Mouse (Mus musculus) hematopoietic stem cell, adult 5-6 weeks (primary cell): ENCODE results near the gene Gm17467. TPM values are rescaled to one million over a fixed set of nuclear protein-coding genes. Genes with fewer than 3 reads are reported as not detected.
"Not testable (repeated sequence)": the region's sequence is repeated elsewhere in the genome, so short reads cannot be mapped to it uniquely, and the experiment has no call there.

Experiments
- ATAC-seq, 2 experiments: fragments of 125-278 bp in 1 of 2; replicated peaks in 1 of 2; 2 replicates each; pipeline ENCODE4 v1.8.0; 2016 to 2017; ENCODE audit warnings: inconsistent platforms in 2 of 2, mild to moderate bottlenecking in 2 of 2, moderate number of reproducible peaks in 2 of 2, low read depth in 1 of 2, moderate TSS enrichment in 1 of 2; ENCODE audit not compliant: low FRiP score in 2 of 2, poor library complexity in 2 of 2, severe bottlenecking in 2 of 2, insufficient read depth in 1 of 2, low TSS enrichment in 1 of 2
- total RNA-seq: library from RNA; stranded (forward); fragments of 172-1452, 232-1000 nt; gene quantifications from 2 replicates; pipeline ENCODE4 v1.2.3, GENCODE M21; 2017

Gene Gm17467
- total RNA-seq = not detected in 2 replicates

DNA sequence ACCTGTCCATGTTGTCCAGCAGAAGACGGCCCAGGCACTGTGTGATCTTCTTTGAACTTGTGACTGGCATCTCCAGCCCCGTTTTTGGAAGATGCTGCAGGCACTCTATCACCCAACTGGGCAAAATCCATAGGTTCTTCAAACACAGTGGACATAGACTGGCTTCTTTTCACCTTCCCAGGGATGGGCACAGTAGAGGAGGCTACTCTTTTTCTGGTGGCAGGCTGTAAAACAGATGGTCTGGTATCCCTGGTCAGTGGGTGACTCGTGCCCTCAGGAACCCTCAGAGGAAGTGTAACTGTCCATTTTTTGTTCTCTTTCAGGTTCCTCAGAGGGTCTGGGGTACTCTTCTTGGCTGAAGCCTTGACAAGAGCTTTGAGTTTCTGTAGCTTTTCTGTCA is at the start of gene Gm17467:
TSS of gene Gm17467 (minus strand) at position 101 of the 400 bp plus-strand sequence.
- ATAC-seq = not testable (repeated sequence)

Other genes with a start within 250 kb of the Gm17467 start
- gene Cldn34c2, start 123.1 kb downstream of the Gm17467 start, total RNA-seq = not detected in 2 replicates
- gene Cldn34c3, start 88.9 kb upstream of the Gm17467 start, total RNA-seq = not detected in 2 replicates